Mouse (Mus musculus) myocyte (in vitro differentiated cells): ENCODE measurements around the gene Ubqln1. TPM values are rescaled to one million over a fixed set of nuclear protein-coding genes. Genes with fewer than 3 reads are reported as not detected.

Source experiments
- H3K27me3 ChIP-seq: one replicate; pipeline ENCODE4 v1.6.1; 2011; ENCODE audit not compliant: control insufficient read depth, insufficient read depth, insufficient read length
- H3K36me3 ChIP-seq: one replicate; pipeline ENCODE4 v1.6.1; 2011; ENCODE audit not compliant: control insufficient read depth, insufficient read depth
- H3K4me2 ChIP-seq: one replicate; pipeline ENCODE4 v1.6.1; 2011; ENCODE audit warnings: low read depth, control low read depth
- H3K4me3 ChIP-seq: one replicate; pipeline ENCODE4 v1.5.1; 2011; ENCODE audit warnings: mild to moderate bottlenecking, control low read depth, moderate library complexity
- H3K79me2 ChIP-seq: one replicate; pipeline ENCODE4 v1.6.1; 2011; ENCODE audit not compliant: control insufficient read depth, insufficient read depth
- H3ac ChIP-seq: one replicate; pipeline ENCODE4 v1.6.1; 2011; ENCODE audit not compliant: control insufficient read depth, insufficient read length
- CEBPB ChIP-seq: IDR thresholded peaks from 2 replicates; pipeline ENCODE4 v1.6.1; 2011; ENCODE audit warnings: mild to moderate bottlenecking, moderate library complexity; ENCODE audit not compliant: poor library complexity, insufficient read depth, severe bottlenecking
- E2F4 ChIP-seq: IDR thresholded peaks from one replicate; pipeline ENCODE4 v1.6.1; 2011; ENCODE audit warnings: mild to moderate bottlenecking, control low read depth, moderate library complexity; ENCODE audit not compliant: insufficient read depth
- MAX ChIP-seq: IDR thresholded peaks from one replicate; pipeline ENCODE4 v1.6.1; 2011; ENCODE audit warnings: low read depth, mild to moderate bottlenecking, control low read depth
- MYOD1 ChIP-seq, 3 experiments: IDR thresholded peaks; one replicate each; pipeline ENCODE4 v1.6.1; 2011; ENCODE audit warnings: control low read depth in 2 of 3, low read depth in 2 of 3, mild to moderate bottlenecking in 2 of 3, moderate library complexity in 1 of 3; ENCODE audit not compliant: insufficient read length in 2 of 3, control insufficient read depth in 1 of 3
- MYOG ChIP-seq, 3 experiments: IDR thresholded peaks; one replicate each; pipeline ENCODE4 v1.6.1; 2011; ENCODE audit warnings: control low read depth in 2 of 3, low read depth in 2 of 3, mild to moderate bottlenecking in 2 of 3; ENCODE audit not compliant: insufficient read length in 2 of 3, control insufficient read depth in 1 of 3, insufficient read depth in 1 of 3
- POLR2A ChIP-seq: IDR thresholded peaks from one replicate; pipeline ENCODE4 v1.6.1; 2011; ENCODE audit warnings: low read depth, mild to moderate bottlenecking, control low read depth, moderate library complexity; ENCODE audit not compliant: insufficient read length
- POLR2AphosphoS2 ChIP-seq: IDR thresholded peaks from one replicate; pipeline ENCODE4 v1.6.1; 2011; ENCODE audit warnings: low read depth, control low read depth; ENCODE audit not compliant: insufficient read length
- REST ChIP-seq: IDR thresholded peaks from one replicate; pipeline ENCODE4 v1.6.1; 2011; ENCODE audit warnings: mild to moderate bottlenecking, control low read depth, moderate library complexity; ENCODE audit not compliant: insufficient read depth, insufficient read length
- SRF ChIP-seq: IDR thresholded peaks from one replicate; pipeline ENCODE4 v1.6.1; 2011; ENCODE audit warnings: low read depth; ENCODE audit not compliant: control insufficient read depth, insufficient read length
- TCF12 ChIP-seq: IDR thresholded peaks from one replicate; pipeline ENCODE4 v1.6.1; 2011; ENCODE audit warnings: mild to moderate bottlenecking, control low read depth; ENCODE audit not compliant: poor library complexity, insufficient read depth, severe bottlenecking
- TCF3 ChIP-seq: IDR thresholded peaks from one replicate; pipeline ENCODE4 v1.6.1; 2011; ENCODE audit warnings: low read depth, control low read depth; ENCODE audit not compliant: insufficient read length
- USF1 ChIP-seq: IDR thresholded peaks from one replicate; pipeline ENCODE4 v1.6.1; 2011; ENCODE audit warnings: low read depth, mild to moderate bottlenecking, control low read depth, moderate library complexity
- polyA plus RNA-seq: library from polyadenylated mRNA; unstranded; fragments of >200 nt; fragmentation: generic; extraction: Trizol; gene quantifications from one replicate; pipeline ENCODE4 v1.2.1, GENCODE M21; 2012; ENCODE audit warnings: missing spikeins

The Ubqln1 gene
- polyA plus RNA-seq, 1 experiment: 58.2 TPM

- Histone ChIP-seq H3K27me3 (no peaks in the 10 kb centered on the region), H3K79me2 (no peaks in the 10 kb centered on the region), H3ac (no peak overlapping the region), H3K4me2 (no peak overlapping the region), H3K36me3 (peaks cover 45% of the 10 kb centered on the region), H3K4me3 (no peak overlapping the region)
- TF ChIP-seq E2F4 (no peak), USF1 (no peak), MYOG (IDR thresholded peaks at IDR 0.05; ENCODE audit: control insufficient read depth in 1 of 3, insufficient read depth in 1 of 3, insufficient read length in 2 of 3, low read depth in 2 of 3) (no peak), CEBPB (no peak), POLR2A (no peak), SRF (no peak), REST (no peak), MAX (no peak), TCF12 (no peak), TCF3 (no peak), MYOD1 (IDR thresholded peaks at IDR 0.05; ENCODE audit: control insufficient read depth in 1 of 3, insufficient read length in 2 of 3, low read depth in 2 of 3) (no peak), POLR2AphosphoS2 (no peak)
Observed at GRCm38 (mm10) chr13:58176105-58176504, 39.3 kb downstream of the Ubqln1 start.

GRCm38 (mm10) chr13:58168119-58168518 is 47.3 kb downstream of the Ubqln1 start:
- no peaks in the 10 kb centered on the region for H3K27me3 ChIP-seq
- TF ChIP-seq TCF3: no peak
- no peak for TF ChIP-seq POLR2AphosphoS2
- no peak for TF ChIP-seq MYOD1 (IDR thresholded peaks at IDR 0.05; ENCODE audit: control insufficient read depth in 1 of 3, insufficient read length in 2 of 3, low read depth in 2 of 3)
- TF ChIP-seq SRF: no peak
- no peak for TF ChIP-seq POLR2A
- TF ChIP-seq MAX: no peak
- TF ChIP-seq MYOG (IDR thresholded peaks at IDR 0.05; ENCODE audit: control insufficient read depth in 1 of 3, insufficient read depth in 1 of 3, insufficient read length in 2 of 3, low read depth in 2 of 3): no peak
- TF ChIP-seq REST: no peak
- no peak for TF ChIP-seq E2F4
- TF ChIP-seq USF1: no peak
- TF ChIP-seq TCF12: no peak
- no peak for TF ChIP-seq CEBPB
- peaks cover 6% of the 10 kb centered on the region for H3K36me3 ChIP-seq
- H3K79me2 ChIP-seq: no peaks in the 10 kb centered on the region
- H3K4me2 ChIP-seq: no peak overlapping the region
- H3K4me3 ChIP-seq: no peak overlapping the region
- H3ac ChIP-seq: no peak overlapping the region

GRCm38 (mm10) chr13:58163343-58163742 is 52.1 kb downstream of the Ubqln1 start:
- no peaks in the 10 kb centered on the region for H3K27me3 ChIP-seq
- TF ChIP-seq POLR2A (no peak), E2F4 (no peak), TCF3 (no peak), USF1 (no peak), POLR2AphosphoS2 (no peak), REST (no peak), MYOG (IDR thresholded peaks at IDR 0.05; ENCODE audit: control insufficient read depth in 1 of 3, insufficient read depth in 1 of 3, insufficient read length in 2 of 3, low read depth in 2 of 3) (no peak), TCF12 (no peak), MYOD1 (IDR thresholded peaks at IDR 0.05; ENCODE audit: control insufficient read depth in 1 of 3, insufficient read length in 2 of 3, low read depth in 2 of 3) (no peak), SRF (no peak), CEBPB (no peak), MAX (no peak)
- no peaks in the 10 kb centered on the region for H3K79me2 ChIP-seq
- H3ac ChIP-seq: no peak overlapping the region
- H3K36me3 ChIP-seq: no peaks in the 10 kb centered on the region
- H3K4me2 ChIP-seq: no peak overlapping the region
- H3K4me3 ChIP-seq: no peak overlapping the region

- Histone ChIP-seq H3ac (no peak overlapping the region), H3K27me3 (no peaks in the 10 kb centered on the region), H3K36me3 (no peaks in the 10 kb centered on the region), H3K79me2 (no peaks in the 10 kb centered on the region), H3K4me2 (no peak overlapping the region), H3K4me3 (no peak overlapping the region)
- TF ChIP-seq CEBPB: no peak
- TF ChIP-seq REST: no peak
- no peak for TF ChIP-seq TCF3
- TF ChIP-seq TCF12: no peak
Observed at GRCm38 (mm10) chr13:58160761-58161160, 54.7 kb downstream of the Ubqln1 start.

- Histone ChIP-seq H3ac (peak overlapping the region; percentile 26), H3K36me3 (no peaks in the 10 kb centered on the region), H3K79me2 (no peaks in the 10 kb centered on the region), H3K4me2 (peak overlapping the region; percentile 77), H3K4me3 (peak overlapping the region; percentile 54), H3K27me3 (peaks cover 4% of the 10 kb centered on the region)
- TF ChIP-seq REST (no peak), MAX (no peak), USF1 (no peak), SRF (no peak), MYOG (IDR thresholded peaks at IDR 0.05; ENCODE audit: control insufficient read depth in 1 of 3, insufficient read depth in 1 of 3, insufficient read length in 2 of 3, low read depth in 2 of 3) (no peak), E2F4 (no peak), MYOD1 (IDR thresholded peaks at IDR 0.05; ENCODE audit: control insufficient read depth in 1 of 3, insufficient read length in 2 of 3, low read depth in 2 of 3) (no peak), CEBPB (no peak), TCF12 (no peak), POLR2AphosphoS2 (no peak), POLR2A (no peak), TCF3 (no peak)
Observed at GRCm38 (mm10) chr13:58158099-58158912, 57.1 kb downstream of the Ubqln1 start.
